Mouse (Mus musculus) thymus, adult 18-20 months (tissue): Measurements from ENCODE around the gene Ephb2.
A peak's percentile ranks its signal among the peaks of the same experiment; 100 is the strongest.

Experiments used
- DNase-seq, 2 experiments: peaks; one replicate each; pipeline ENCODE4 v3.0.0; 2022; ENCODE audit warnings: mixed read lengths in 2 of 2

Gene Ephb2

GRCm38 (mm10) chr4:136834815-136835620 lies 770 bp downstream of the Ephb2 start:
- DNase-seq = no peak

GRCm38 (mm10) chr4:136834439-136834814 lies 1.4 kb downstream of the Ephb2 start:
- no peak for DNase-seq

GRCm38 (mm10) chr4:136833619-136834351 lies 2.0 kb downstream of the Ephb2 start:
- DNase-seq = no peak

- no peak for DNase-seq
Measured at GRCm38 (mm10) chr4:136832559-136833232, 3.1 kb downstream of the Ephb2 start.

GRCm38 (mm10) chr4:136830272-136830823 lies 5.4 kb downstream of the Ephb2 start:
- DNase-seq = no peak

GRCm38 (mm10) chr4:136829837-136830236 lies 6.0 kb downstream of the Ephb2 start:
- no peak for DNase-seq

GRCm38 (mm10) chr4:136828664-136829569 lies 6.9 kb downstream of the Ephb2 start:
- no peak for DNase-seq

GRCm38 (mm10) chr4:136824935-136825552 lies 10.7 kb downstream of the Ephb2 start:
- DNase-seq = no peak

- no peak for DNase-seq
Measured at GRCm38 (mm10) chr4:136820069-136820522, 15.7 kb downstream of the Ephb2 start.

- peak; percentile 71 to 84 for DNase-seq
Measured at GRCm38 (mm10) chr4:136816701-136817100, 19.1 kb downstream of the Ephb2 start.

- no peak for DNase-seq
Measured at GRCm38 (mm10) chr4:136815364-136815763, 20.4 kb downstream of the Ephb2 start.

GRCm38 (mm10) chr4:136812543-136812942 lies 23.2 kb downstream of the Ephb2 start:
- DNase-seq = no peak

GRCm38 (mm10) chr4:136811596-136811995 lies 24.2 kb downstream of the Ephb2 start:
- no peak for DNase-seq

GRCm38 (mm10) chr4:136808478-136808877 lies 27.3 kb downstream of the Ephb2 start:
- DNase-seq = no peak

GRCm38 (mm10) chr4:136807448-136808009 lies 28.3 kb downstream of the Ephb2 start:
- DNase-seq = no peak

GRCm38 (mm10) chr4:136806254-136806653 lies 29.5 kb downstream of the Ephb2 start:
- DNase-seq = no peak

GRCm38 (mm10) chr4:136804343-136804742 lies 31.4 kb downstream of the Ephb2 start:
- DNase-seq = no peak

GRCm38 (mm10) chr4:136802446-136802845 lies 33.3 kb downstream of the Ephb2 start:
- peak; percentile 39 to 52 for DNase-seq

GRCm38 (mm10) chr4:136801944-136802343 lies 33.8 kb downstream of the Ephb2 start:
- DNase-seq = no peak

- no peak for DNase-seq
Measured at GRCm38 (mm10) chr4:136801463-136801862, 34.3 kb downstream of the Ephb2 start.

GRCm38 (mm10) chr4:136800366-136800765 lies 35.4 kb downstream of the Ephb2 start:
- no peak for DNase-seq
